Mouse (Mus musculus): ENCODE measurements at regions not wholly inside any gene's neighbourhood (a gene's known extent, or its start where the extent isn't known, plus 50 kb on each side); places are given as distances from the start of the nearest gene placed in this dataset.
"Not testable (repeated sequence)": the region's sequence is repeated elsewhere in the genome, so short reads cannot be mapped to it uniquely, and the experiment has no call there.

GRCm38 (mm10) chr12:95489848-95490247, 202.2 kb upstream of the Flrt2 start:
- H3K9ac ChIP-seq (replicated peaks) = no peak overlapping the region
- H3K36me3 ChIP-seq (replicated peaks; ENCODE audit: control insufficient read depth, insufficient read depth, low read depth) = no peaks in the 10 kb centered on the region
- 56% methylated on average over 2 of the region's 2 CpGs for WGBS (ENCODE audit: insufficient replicate concordance)
- H3K4me2 ChIP-seq (ENCODE audit: low read depth) = no peak overlapping the region
- H3K27ac ChIP-seq = no peak overlapping the region
- H3K9me3 ChIP-seq (ENCODE audit: control insufficient read depth, low read length) = no peaks in the 10 kb centered on the region
- TF ChIP-seq EP300 (IDR thresholded peaks at IDR 0.05; ENCODE audit: low read depth) (no peak), CTCF (IDR thresholded peaks at IDR 0.05; ENCODE audit: low read depth) (no peak)
- ATAC-seq (ENCODE audit: insufficient read depth) (no peak), DNase-seq (ENCODE audit: low read depth in 3 of 3, low spot score in 3 of 3) (no peak)
- H3K4me1 ChIP-seq (replicated peaks; ENCODE audit: control insufficient read depth in 2 of 2, insufficient read depth in 2 of 2, low read length in 1 of 2) = no peaks in the 10 kb centered on the region
- no peak overlapping the region for H3K4me3 ChIP-seq (ENCODE audit: insufficient read depth in 1 of 2, low read depth in 2 of 2, low read length in 2 of 2)
- no peaks in the 10 kb centered on the region for H3K27me3 ChIP-seq (ENCODE audit: control insufficient read depth, insufficient read depth, low read length)

GRCm38 (mm10) chr12:95491806-95492436, 200.1 kb upstream of the Flrt2 start:
- H3K9me3 ChIP-seq (ENCODE audit: control insufficient read depth, low read length); H3K27me3 ChIP-seq (ENCODE audit: control insufficient read depth, insufficient read depth, low read length); H3K4me2 ChIP-seq (ENCODE audit: low read depth); H3K36me3 ChIP-seq (replicated peaks; ENCODE audit: control insufficient read depth, insufficient read depth, low read depth); H3K4me3 ChIP-seq (ENCODE audit: insufficient read depth in 1 of 2, low read depth in 2 of 2, low read length in 2 of 2); DNase-seq (ENCODE audit: low read depth in 3 of 3, low spot score in 3 of 3); ATAC-seq (ENCODE audit: insufficient read depth); H3K9ac ChIP-seq (replicated peaks); H3K4me1 ChIP-seq (replicated peaks; ENCODE audit: control insufficient read depth in 2 of 2, insufficient read depth in 2 of 2, low read length in 1 of 2); H3K27ac ChIP-seq: not testable (repeated sequence)
- WGBS (ENCODE audit: insufficient replicate concordance) = 66% methylated on average over 3 of the region's 3 CpGs

DNA sequence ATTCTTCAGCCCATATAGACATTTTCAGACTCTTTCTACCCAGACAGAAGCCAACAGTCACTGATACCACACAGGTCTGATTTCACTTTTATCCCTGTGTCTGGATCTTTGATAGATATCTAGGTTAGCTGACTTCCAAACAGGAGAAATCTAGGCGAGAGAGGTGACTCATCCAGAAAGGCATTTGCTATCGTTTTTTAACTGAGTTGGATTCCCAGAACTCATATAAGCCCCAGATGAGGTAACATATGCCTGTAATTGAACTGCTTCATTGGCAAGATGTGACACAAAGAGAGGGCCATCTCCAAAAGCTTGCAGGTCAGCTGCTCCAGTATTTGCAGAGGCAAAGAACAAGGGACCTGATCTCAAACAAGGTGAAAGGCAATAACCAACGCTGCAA, 190.6 kb upstream of the Flrt2 start:
- no peaks in the 10 kb centered on the region for H3K36me3 ChIP-seq (replicated peaks; ENCODE audit: control insufficient read depth, insufficient read depth, low read depth)

GRCm38 (mm10) chr12:95520008-95520407, 172.0 kb upstream of the Flrt2 start:
- no peak for ATAC-seq (ENCODE audit: insufficient read depth)
- WGBS (ENCODE audit: insufficient replicate concordance) = 55% methylated on average over 2 of the region's 2 CpGs
- Histone ChIP-seq H3K27ac (no peak overlapping the region), H3K27me3 (ENCODE audit: control insufficient read depth, insufficient read depth, low read length) (no peaks in the 10 kb centered on the region), H3K4me3 (ENCODE audit: insufficient read depth in 1 of 2, low read depth in 2 of 2, low read length in 2 of 2) (no peak overlapping the region), H3K9ac (replicated peaks) (no peak overlapping the region), H3K9me3 (ENCODE audit: control insufficient read depth, low read length) (no peaks in the 10 kb centered on the region), H3K36me3 (replicated peaks; ENCODE audit: control insufficient read depth, insufficient read depth, low read depth) (no peaks in the 10 kb centered on the region), H3K4me2 (ENCODE audit: low read depth) (no peak overlapping the region), H3K4me1 (replicated peaks; ENCODE audit: control insufficient read depth in 2 of 2, insufficient read depth in 2 of 2, low read length in 1 of 2) (no peaks in the 10 kb centered on the region)
- DNase-seq (ENCODE audit: low read depth in 3 of 3, low spot score in 3 of 3) = no peak
- TF ChIP-seq CTCF (IDR thresholded peaks at IDR 0.05; ENCODE audit: low read depth) (no peak), EP300 (IDR thresholded peaks at IDR 0.05; ENCODE audit: low read depth) (no peak)

More for the DNA sequence above, 190.6 kb upstream of the Flrt2 start:
- H3K4me2 ChIP-seq (ENCODE audit: low read depth) = no peak overlapping the region
- no peak overlapping the region for H3K9ac ChIP-seq (replicated peaks)
- no peaks in the 10 kb centered on the region for H3K27me3 ChIP-seq (ENCODE audit: control insufficient read depth, insufficient read depth, low read length)
- DNase-seq (ENCODE audit: low read depth in 3 of 3, low spot score in 3 of 3) = no peak
- WGBS (ENCODE audit: insufficient replicate concordance) = 54% methylated on average over 3 of the region's 3 CpGs
- no peak for TF ChIP-seq CTCF (IDR thresholded peaks at IDR 0.05; ENCODE audit: low read depth)
- TF ChIP-seq EP300 (IDR thresholded peaks at IDR 0.05; ENCODE audit: low read depth) = no peak
- H3K27ac ChIP-seq = no peak overlapping the region
- no peak for ATAC-seq (ENCODE audit: insufficient read depth)
- H3K4me3 ChIP-seq (ENCODE audit: insufficient read depth in 1 of 2, low read depth in 2 of 2, low read length in 2 of 2) = no peak overlapping the region
- no peaks in the 10 kb centered on the region for H3K9me3 ChIP-seq (ENCODE audit: control insufficient read depth, low read length)
- H3K4me1 ChIP-seq (replicated peaks; ENCODE audit: control insufficient read depth in 2 of 2, insufficient read depth in 2 of 2, low read length in 1 of 2) = no peaks in the 10 kb centered on the region

DNA sequence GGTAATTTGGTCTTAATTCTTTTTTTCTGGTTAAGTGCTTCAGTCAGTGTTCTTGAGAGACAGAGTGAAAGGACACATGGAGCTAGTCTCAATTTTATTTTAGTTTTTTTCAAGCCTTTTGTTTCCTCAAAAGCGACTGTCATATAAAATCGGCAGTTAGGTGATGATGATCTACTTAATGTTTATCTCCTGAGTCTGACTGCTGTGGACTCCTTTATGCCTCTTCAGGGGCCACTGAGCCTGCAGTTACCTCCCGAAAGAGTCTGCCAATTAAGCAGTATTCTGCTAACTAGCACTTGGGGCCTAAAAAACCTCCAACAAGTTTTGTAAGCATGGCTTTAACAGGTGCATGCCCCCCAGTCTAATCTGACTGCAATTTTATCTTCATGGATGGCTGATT, 170.0 kb upstream of the Flrt2 start:
- Histone ChIP-seq H3K27ac (no peak overlapping the region), H3K36me3 (replicated peaks; ENCODE audit: control insufficient read depth, insufficient read depth, low read depth) (no peaks in the 10 kb centered on the region), H3K4me1 (replicated peaks; ENCODE audit: control insufficient read depth in 2 of 2, insufficient read depth in 2 of 2, low read length in 1 of 2) (no peaks in the 10 kb centered on the region), H3K9ac (replicated peaks) (no peak overlapping the region), H3K4me3 (ENCODE audit: insufficient read depth in 1 of 2, low read depth in 2 of 2, low read length in 2 of 2) (no peak overlapping the region), H3K4me2 (ENCODE audit: low read depth) (no peak overlapping the region), H3K9me3 (ENCODE audit: control insufficient read depth, low read length) (no peaks in the 10 kb centered on the region), H3K27me3 (ENCODE audit: control insufficient read depth, insufficient read depth, low read length) (no peaks in the 10 kb centered on the region)
- TF ChIP-seq EP300 (IDR thresholded peaks at IDR 0.05; ENCODE audit: low read depth) (no peak), CTCF (IDR thresholded peaks at IDR 0.05; ENCODE audit: low read depth) (no peak)
- ATAC-seq (ENCODE audit: insufficient read depth) (no peak), DNase-seq (ENCODE audit: low read depth in 3 of 3, low spot score in 3 of 3) (no peak)
- 65% methylated on average over 3 of the region's 3 CpGs for WGBS (ENCODE audit: insufficient replicate concordance)

All from liver, embryonic 14.5 days (tissue).